Mouse (Mus musculus): ENCODE results near the gene Irf7. TPM values are rescaled to one million over a fixed set of nuclear protein-coding genes. Genes with fewer than 3 reads are reported as not detected.
A peak's percentile ranks its signal among the peaks of the same experiment; 100 is the strongest.

Irf7 gene
- polyA plus RNA-seq, 1 experiment from 2014 or later, result 4.6 TPM

DNA sequence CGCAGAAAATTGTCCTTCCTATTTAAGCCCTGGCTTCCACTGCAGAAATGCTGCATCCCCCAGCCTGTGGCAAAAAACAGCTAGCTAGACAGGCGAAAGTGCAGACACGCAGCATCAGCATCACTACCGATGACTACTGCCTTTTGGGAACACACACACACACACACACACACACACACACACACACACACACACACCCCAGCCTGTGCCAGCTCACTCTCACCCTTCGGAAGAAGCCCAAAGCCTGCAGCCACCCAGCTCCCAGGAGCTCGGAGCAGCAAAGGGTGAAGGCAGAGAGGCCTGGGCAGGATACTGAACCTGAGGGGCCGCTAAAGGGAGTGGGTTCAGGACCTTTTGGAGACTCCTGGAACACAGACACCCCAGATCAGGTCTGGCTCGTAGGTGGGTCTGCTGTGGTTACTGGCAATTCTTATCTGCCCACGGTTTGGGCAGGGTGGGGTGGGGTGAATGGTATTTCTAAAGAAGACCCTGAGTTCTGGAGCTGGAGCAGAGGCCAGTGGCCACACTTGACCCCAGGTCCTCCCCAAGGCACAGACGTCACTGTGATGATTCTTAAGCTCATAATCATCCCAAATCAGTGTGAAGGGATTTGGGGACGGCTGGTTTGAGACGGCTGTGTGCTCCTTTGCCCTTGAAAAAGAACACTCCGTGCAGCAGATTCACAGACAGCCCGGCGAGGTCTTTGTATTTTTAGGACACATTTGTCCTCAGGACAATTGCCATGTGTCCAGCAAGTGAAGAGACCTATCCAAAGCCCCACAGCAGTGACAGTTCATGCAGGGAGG, 26.5 kb upstream of the Irf7 start:
- Histone ChIP-seq H3K9me3 (no peaks in the 10 kb centered on the region), H3K4me3 (peak overlapping the region; percentile 47; the same call in 1 of the 2 replicates), H3K9ac (peak overlapping the region; percentile 47; the same call in 1 of the 2 replicates), H3K4me2 (peak overlapping the region; percentile 97), H3K36me3 (peaks cover 5% of the 10 kb centered on the region; the same call in 1 of the 2 replicates), H3K27me3 (peaks cover 58% of the 10 kb centered on the region), H3K27ac (no peak overlapping the region), H3K4me1 (peaks cover 31% of the 10 kb centered on the region)
- no peak for ATAC-seq (ENCODE audit: borderline replicate concordance, extremely low read depth, low FRiP score, low TSS enrichment)
- WGBS, result 44% methylated on average over 15 of the region's 15 CpGs

GRCm38 (mm10) chr7:141291921-141292582, 25.8 kb upstream of the Irf7 start, which contains the start of gene Drd4:
TSS of gene Drd4 (plus strand) at chr7:141292006.
- 2% methylated on average over 46 of the region's 46 CpGs for WGBS
- H3K27ac ChIP-seq, result no peak within 1 kb of the TSS
- no peaks in the 10 kb centered on the region for H3K9me3 ChIP-seq
- peak within 1 kb of the TSS; percentile 47 for H3K4me3 ChIP-seq
- H3K9ac ChIP-seq, result peak within 1 kb of the TSS; percentile 47
- peak within 1 kb of the TSS; percentile 97 for H3K4me2 ChIP-seq
- ATAC-seq (ENCODE audit: borderline replicate concordance, extremely low read depth, low FRiP score, low TSS enrichment), result peak; percentile 72; the same call in 1 of the 2 replicates
- H3K4me1 ChIP-seq, result peaks cover 31% of the 10 kb centered on the region
- peaks cover 58% of the 10 kb centered on the region for H3K27me3 ChIP-seq
- H3K36me3 ChIP-seq, result 0 out of 2 replicates have a peak, but pooled peaks cover under 1% of the 10 kb centered on the region

GRCm38 (mm10) chr7:141288042-141288441, 21.8 kb upstream of the Irf7 start:
- Histone ChIP-seq H3K27ac (no peak overlapping the region), H3K36me3 (no peaks in the 10 kb centered on the region), H3K4me2 (no peak overlapping the region), H3K4me1 (peaks cover 12% of the 10 kb centered on the region), H3K9ac (no peak overlapping the region), H3K4me3 (no peak overlapping the region), H3K9me3 (no peaks in the 10 kb centered on the region), H3K27me3 (peaks cover 31% of the 10 kb centered on the region)
- no peak for ATAC-seq (ENCODE audit: borderline replicate concordance, extremely low read depth, low FRiP score, low TSS enrichment)
- 70% methylated on average over 3 of the region's 3 CpGs for WGBS

GRCm38 (mm10) chr7:141282756-141283155, 16.5 kb upstream of the Irf7 start:
- H3K4me3 ChIP-seq, result no peak overlapping the region
- no peak overlapping the region for H3K9ac ChIP-seq
- no peaks in the 10 kb centered on the region for H3K9me3 ChIP-seq
- H3K4me2 ChIP-seq, result no peak overlapping the region
- H3K4me1 ChIP-seq, result peaks cover 13% of the 10 kb centered on the region
- H3K27me3 ChIP-seq, result peaks cover 4% of the 10 kb centered on the region; the same call in 1 of the 2 replicates
- WGBS, result 77% methylated on average over 4 of the region's 4 CpGs
- H3K36me3 ChIP-seq, result no peaks in the 10 kb centered on the region
- no peak overlapping the region for H3K27ac ChIP-seq
- ATAC-seq (ENCODE audit: borderline replicate concordance, extremely low read depth, low FRiP score, low TSS enrichment), result no peak

DNA sequence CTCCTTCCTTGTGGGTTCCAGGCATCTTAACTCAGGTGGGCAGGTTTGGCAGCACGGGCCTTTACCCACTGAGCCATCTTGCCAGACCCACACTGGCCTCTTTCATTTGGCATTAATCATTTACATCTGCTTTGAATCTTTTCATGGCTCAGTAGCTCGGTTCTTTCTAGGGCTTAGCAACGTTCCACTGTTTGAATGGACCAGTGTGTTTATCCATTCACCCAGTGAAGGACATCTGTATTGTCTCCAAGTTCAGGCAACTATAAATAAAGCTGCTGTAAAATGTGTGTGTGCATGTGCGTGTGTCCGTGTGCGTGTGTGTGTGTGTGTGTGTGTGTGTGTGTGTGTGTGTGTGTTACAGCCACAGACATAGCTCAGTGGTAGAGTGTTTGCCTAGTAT, 15.2 kb upstream of the Irf7 start:
- no peak overlapping the region for H3K4me3 ChIP-seq
- H3K4me2 ChIP-seq, result no peak overlapping the region
- no peak overlapping the region for H3K9ac ChIP-seq
- H3K27ac ChIP-seq, result no peak overlapping the region
- no peak for ATAC-seq (ENCODE audit: borderline replicate concordance, extremely low read depth, low FRiP score, low TSS enrichment)
- no peaks in the 10 kb centered on the region for H3K36me3 ChIP-seq
- peaks cover 4% of the 10 kb centered on the region; the same call in 1 of the 2 replicates for H3K27me3 ChIP-seq
- peaks cover 13% of the 10 kb centered on the region for H3K4me1 ChIP-seq
- WGBS, result 62% methylated on average over 6 of the region's 6 CpGs
- no peaks in the 10 kb centered on the region for H3K9me3 ChIP-seq

DNA sequence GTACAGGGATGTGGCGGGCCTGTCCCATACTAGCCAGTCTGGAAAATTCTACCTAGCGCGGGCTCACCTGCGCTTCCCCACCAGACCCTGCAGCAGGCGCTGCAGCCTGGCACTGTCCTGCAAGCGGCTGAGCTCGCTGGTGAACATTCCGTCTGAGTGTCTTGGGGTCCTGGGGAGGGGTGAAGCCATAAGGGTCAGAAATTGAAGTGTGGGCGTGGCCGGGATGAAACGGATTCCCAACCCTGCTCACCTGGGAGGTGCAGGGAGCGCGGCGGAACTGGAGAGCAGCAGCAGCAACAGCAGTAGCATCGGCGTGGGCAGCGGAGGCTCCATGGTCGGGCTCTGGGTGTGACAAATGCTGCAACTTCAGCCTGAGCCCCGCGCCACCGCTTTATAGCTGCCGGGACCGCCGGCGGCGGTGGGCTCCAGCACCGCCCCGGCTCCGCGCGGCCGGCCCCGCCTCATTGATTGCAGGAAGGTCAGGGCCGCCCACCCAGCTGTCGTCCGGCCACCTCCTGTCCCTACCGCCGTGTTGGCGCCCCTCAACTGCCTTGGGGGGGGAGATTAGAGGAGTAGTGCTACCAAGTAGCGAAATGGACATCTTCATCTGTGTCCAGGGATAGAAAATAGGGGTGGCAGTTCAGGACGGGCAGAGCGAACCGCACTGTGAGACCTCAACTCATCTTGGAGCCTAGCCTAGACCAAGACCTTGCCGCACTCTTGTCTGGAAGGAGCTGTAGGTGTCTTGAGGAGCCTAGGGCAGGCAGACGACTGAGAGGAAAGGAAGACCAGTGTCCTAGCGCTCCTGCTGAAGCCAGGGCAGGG, 12.7 kb upstream of the Irf7 start, which contains the start of gene Sct:
Sct (minus strand) TSS at position 368 of the 825 bp plus-strand sequence.
- Histone ChIP-seq H3K36me3 (no peaks in the 10 kb centered on the region), H3K4me2 (peak within 1 kb of the TSS; percentile 96), H3K4me3 (peak within 1 kb of the TSS; percentile 47), H3K9me3 (no peaks in the 10 kb centered on the region), H3K4me1 (peaks cover 13% of the 10 kb centered on the region), H3K27me3 (peaks cover 4% of the 10 kb centered on the region; the same call in 1 of the 2 replicates), H3K27ac (no peak within 1 kb of the TSS; the same call in 1 of the 2 replicates), H3K9ac (peak within 1 kb of the TSS; percentile 41)
- ATAC-seq (ENCODE audit: borderline replicate concordance, extremely low read depth, low FRiP score, low TSS enrichment), result peak; percentile 46; the same call in 1 of the 2 replicates
- 3% methylated on average over 46 of the region's 46 CpGs for WGBS

DNA sequence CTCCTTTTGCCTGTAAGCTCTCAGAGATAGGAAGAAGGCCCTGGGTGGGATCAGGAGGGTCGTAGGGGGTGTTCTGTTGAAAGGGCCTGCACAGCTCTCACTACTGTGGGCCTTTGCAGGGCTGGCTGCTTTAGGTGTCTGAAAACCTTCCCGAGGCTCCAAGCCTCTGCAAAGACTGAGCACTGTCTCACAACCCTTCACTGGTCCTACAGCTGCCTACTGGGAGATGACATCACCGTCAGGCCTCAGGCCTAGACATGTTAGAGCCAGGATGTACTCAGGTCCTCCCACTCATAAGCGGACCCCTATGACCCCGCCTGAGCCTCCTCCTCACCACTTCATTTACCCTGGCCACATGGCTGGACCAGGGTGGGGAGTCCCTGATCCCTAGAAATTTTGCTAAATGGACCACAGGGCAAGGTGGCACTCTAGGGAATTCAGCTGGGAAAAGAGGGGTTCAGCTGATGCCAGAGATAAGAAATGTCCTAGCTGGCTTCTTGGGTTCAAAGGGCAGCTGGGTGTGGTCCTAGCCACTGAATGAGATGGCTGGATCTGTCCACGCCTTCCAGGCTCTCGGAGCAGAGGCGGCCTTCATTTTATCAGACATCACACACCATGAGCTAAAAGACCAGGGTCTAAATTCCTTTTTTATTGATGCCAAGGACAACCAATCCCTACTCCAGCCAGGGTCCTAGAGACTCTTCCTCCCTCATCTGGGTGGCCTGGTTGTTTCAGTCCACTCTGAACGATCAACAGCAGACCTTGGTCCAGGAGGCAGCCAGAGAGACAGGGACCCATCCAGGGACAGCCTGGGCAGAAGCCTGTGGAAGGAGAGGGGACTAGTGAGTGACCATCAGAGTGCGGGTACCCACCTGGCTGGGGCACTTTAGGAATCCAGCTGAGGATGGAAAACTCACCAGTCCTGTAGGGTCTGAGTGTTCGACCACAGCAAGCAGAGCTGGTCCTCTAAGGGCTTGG, 11.7 kb upstream of the Irf7 start:
- Histone ChIP-seq H3K4me1 (peaks cover 13% of the 10 kb centered on the region), H3K9ac (no peak overlapping the region), H3K36me3 (no peaks in the 10 kb centered on the region), H3K9me3 (no peaks in the 10 kb centered on the region), H3K4me3 (no peak overlapping the region), H3K27ac (no peak overlapping the region), H3K4me2 (peak overlapping the region; percentile 96; the same call in 1 of the 2 replicates), H3K27me3 (peaks cover 4% of the 10 kb centered on the region; the same call in 1 of the 2 replicates)
- ATAC-seq (ENCODE audit: borderline replicate concordance, extremely low read depth, low FRiP score, low TSS enrichment), result no peak
- WGBS, result 80% methylated on average over 11 of the region's 11 CpGs

GRCm38 (mm10) chr7:141276546-141276945, 10.3 kb upstream of the Irf7 start, which contains the start of gene Cdhr5:
TSS of gene Cdhr5 (minus strand) at chr7:141276786.
- no peak for ATAC-seq (ENCODE audit: borderline replicate concordance, extremely low read depth, low FRiP score, low TSS enrichment)
- Histone ChIP-seq H3K4me1 (peaks cover 13% of the 10 kb centered on the region), H3K27ac (no peak within 1 kb of the TSS), H3K4me2 (no peak within 1 kb of the TSS), H3K36me3 (no peaks in the 10 kb centered on the region), H3K9ac (no peak within 1 kb of the TSS), H3K27me3 (peaks cover 4% of the 10 kb centered on the region; the same call in 1 of the 2 replicates), H3K4me3 (no peak within 1 kb of the TSS), H3K9me3 (no peaks in the 10 kb centered on the region)
- WGBS, result 64% methylated on average over 11 of the region's 11 CpGs

- Histone ChIP-seq H3K27me3 (peaks cover 4% of the 10 kb centered on the region; the same call in 1 of the 2 replicates), H3K36me3 (no peaks in the 10 kb centered on the region), H3K27ac (no peak overlapping the region), H3K4me1 (peaks cover 13% of the 10 kb centered on the region), H3K9ac (no peak overlapping the region), H3K4me2 (no peak overlapping the region), H3K9me3 (no peaks in the 10 kb centered on the region), H3K4me3 (no peak overlapping the region)
- WGBS, result 78% methylated on average over 9 of the region's 9 CpGs
- ATAC-seq (ENCODE audit: borderline replicate concordance, extremely low read depth, low FRiP score, low TSS enrichment), result no peak
Measured at GRCm38 (mm10) chr7:141275356-141275755, 9.1 kb upstream of the Irf7 start.

- Histone ChIP-seq H3K36me3 (no peaks in the 10 kb centered on the region), H3K27me3 (no peaks in the 10 kb centered on the region), H3K4me2 (no peak overlapping the region), H3K27ac (no peak overlapping the region), H3K4me1 (peaks cover 7% of the 10 kb centered on the region), H3K4me3 (no peak overlapping the region), H3K9ac (no peak overlapping the region), H3K9me3 (no peaks in the 10 kb centered on the region)
- ATAC-seq (ENCODE audit: borderline replicate concordance, extremely low read depth, low FRiP score, low TSS enrichment), result no peak
- WGBS, result 75% methylated on average over 3 of the region's 3 CpGs
Measured at GRCm38 (mm10) chr7:141270631-141271030, 4.3 kb upstream of the Irf7 start.
